Mouse (Mus musculus) gonadal fat pad, adult 2 months (tissue): Measurements from ENCODE around the gene Chd2. TPM values are rescaled to one million over a fixed set of nuclear protein-coding genes. Genes with fewer than 3 reads are reported as not detected.
"Not testable (repeated sequence)": the region's sequence is repeated elsewhere in the genome, so short reads cannot be mapped to it uniquely, and the experiment has no call there.

Source experiments
- DNase-seq: peaks from one replicate; pipeline ENCODE4 v3.0.0-alpha.2; 2012; ENCODE audit warnings: low read depth
- polyA plus RNA-seq: library from polyadenylated mRNA; depleted of rRNA; stranded (reverse); fragments of >200 nt; gene quantifications from 2 replicates; pipeline ENCODE4 v1.2.3, GENCODE M21; 2012; rRNA removed

Chd2 gene
- 32.7 and 43.7 TPM in 2 replicates for polyA plus RNA-seq

DNA sequence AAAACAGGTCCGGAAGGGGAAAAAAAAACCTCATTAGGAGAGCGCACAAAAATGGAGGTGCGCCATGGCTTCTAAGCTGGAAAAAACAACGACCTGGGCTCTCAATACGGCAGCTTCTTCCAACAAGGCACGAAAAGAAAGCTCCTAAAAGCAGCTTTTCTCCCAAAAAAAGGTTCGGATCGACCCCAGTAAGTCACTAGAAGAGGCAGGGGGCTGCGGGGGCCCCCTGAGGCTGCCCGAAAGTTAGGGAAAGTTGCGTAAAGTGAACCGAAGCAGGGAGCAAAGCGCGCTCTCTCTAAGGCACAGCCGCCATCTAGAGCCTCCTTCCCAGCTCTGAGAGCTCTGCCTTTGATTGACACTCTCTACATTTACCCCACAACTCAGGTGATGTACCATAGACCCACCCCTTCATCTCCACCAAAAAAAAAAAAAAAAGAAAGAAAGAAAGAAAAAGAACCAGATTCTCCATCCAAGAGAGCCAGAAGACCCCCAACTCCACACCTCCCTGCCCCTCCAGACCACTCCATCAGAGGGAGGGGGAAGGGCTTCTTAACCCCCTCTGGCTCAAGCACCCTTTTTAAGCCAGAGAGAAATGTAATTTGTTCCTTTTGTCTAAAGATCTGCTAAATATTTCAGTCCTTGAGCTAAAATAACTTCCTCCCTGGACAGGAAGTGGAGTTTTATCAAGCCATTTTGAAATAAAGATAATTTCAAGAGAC, at the start of gene Chd2:
Gene Chd2, minus strand, starts transcription at position 419 of the 719 bp plus-strand sequence.
- DNase-seq, result no peak

DNA sequence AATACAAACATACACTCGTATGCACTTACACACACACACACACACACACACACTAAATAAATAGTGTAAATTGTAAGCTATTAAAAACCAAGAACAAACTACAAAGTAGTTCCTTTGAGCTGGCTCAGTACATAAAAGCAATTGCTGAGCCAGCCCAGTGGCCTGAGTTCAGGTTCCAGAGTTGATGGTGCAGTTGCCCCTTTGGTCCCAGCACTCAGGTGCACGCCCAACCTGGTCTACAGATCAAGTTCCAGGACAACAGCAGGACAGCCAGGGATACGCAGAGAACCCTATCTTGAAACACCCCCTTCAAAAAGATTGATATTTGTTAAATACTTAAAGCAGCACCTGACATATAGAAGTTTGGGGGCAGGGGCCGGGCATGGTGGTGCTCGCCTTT, 49.1 kb upstream of the Chd2 start:
- DNase-seq, result no peak

DNA sequence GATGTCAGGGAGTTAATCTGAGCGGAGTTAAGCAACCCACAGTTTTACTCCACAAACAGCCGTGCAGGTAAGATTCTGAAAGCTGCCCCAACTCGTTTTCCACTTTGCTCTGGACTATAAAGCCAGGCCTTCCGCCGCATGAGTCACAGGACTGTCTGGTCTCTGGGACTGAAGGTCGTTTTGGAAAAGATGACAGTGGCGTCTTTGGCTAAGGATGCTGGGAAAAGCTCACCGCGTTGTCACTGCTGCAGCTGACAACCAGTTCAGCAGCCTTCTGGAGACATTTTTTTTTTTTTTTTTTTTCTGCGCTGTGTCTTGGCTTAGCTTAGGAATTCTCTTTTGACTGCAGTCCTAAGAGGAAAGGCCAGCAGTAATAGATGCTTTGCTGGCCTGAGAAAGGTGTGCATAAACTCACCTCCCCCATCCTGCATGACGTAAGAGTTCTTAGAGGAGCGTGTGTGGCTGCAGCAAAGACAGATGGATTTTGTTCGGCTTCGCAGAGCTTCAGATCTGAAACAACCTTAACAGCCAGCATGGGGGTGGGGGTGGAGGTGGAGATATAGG, 47.7 kb upstream of the Chd2 start:
- DNase-seq, result peak; percentile 96

DNA sequence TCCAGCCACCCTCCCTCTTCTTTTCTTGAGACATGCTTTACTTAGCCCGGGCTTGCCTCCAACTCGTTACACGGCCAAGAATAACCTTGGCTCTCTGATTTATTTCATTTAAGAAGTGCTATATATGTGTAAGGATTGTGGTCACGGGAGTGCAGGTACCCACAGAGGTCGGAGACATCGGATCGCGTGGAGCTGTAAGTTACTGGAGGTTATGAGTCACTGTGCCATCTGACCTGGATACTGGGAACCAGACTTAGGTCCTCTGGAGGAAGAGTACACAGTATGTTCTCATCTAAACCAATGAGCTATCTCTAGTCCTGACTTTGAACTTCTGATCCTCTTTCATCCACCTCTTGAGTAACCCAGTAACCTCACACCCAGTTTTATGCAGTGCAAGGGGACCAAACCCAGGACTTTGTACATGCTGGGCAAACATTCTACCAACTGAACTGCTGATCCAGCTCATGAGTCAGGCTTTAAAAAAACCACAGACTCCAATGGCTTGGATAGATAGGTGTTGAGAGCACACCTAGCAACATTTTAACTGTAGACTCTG, 46.8 kb upstream of the Chd2 start:
- peak; percentile 92 for DNase-seq

DNA sequence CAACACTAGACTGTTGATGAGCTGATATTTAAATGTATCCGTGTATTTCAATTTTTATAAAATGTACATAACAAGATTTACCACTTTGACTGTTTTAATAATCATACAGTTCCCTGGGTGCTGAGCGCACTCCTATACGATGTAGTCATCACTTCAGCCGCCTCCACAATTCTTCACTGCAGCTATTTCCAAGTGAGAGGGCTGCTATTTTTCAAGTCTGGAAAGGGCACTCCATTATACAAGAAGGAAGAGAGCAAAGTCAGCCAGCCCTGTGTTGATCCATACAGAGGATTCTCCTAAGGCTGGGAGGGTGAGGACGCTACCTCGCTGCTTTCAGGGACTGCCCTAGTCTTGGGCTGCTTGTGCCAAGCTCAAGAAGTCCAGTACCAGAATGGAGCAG, 45.1 kb upstream of the Chd2 start:
- no peak for DNase-seq

DNA sequence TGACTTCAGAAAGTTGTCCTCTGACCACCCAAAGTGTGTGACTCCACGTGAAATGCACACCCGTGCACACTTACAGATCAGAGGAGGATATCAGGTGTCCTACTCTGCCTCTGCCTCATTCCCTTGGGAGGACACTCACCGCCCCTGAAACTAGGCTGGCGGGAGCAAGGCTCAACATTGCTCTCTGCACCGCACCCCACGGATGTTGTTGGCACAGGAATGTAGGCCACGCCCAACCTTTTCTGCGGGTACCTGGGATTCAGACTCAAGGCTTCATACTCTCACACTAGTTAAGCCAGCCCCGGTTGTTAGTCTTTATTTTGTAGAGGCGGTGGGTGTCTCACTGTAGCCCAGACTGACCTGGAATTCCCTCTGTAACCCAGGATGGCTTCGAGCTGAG, 44.6 kb upstream of the Chd2 start:
- no peak for DNase-seq

DNA sequence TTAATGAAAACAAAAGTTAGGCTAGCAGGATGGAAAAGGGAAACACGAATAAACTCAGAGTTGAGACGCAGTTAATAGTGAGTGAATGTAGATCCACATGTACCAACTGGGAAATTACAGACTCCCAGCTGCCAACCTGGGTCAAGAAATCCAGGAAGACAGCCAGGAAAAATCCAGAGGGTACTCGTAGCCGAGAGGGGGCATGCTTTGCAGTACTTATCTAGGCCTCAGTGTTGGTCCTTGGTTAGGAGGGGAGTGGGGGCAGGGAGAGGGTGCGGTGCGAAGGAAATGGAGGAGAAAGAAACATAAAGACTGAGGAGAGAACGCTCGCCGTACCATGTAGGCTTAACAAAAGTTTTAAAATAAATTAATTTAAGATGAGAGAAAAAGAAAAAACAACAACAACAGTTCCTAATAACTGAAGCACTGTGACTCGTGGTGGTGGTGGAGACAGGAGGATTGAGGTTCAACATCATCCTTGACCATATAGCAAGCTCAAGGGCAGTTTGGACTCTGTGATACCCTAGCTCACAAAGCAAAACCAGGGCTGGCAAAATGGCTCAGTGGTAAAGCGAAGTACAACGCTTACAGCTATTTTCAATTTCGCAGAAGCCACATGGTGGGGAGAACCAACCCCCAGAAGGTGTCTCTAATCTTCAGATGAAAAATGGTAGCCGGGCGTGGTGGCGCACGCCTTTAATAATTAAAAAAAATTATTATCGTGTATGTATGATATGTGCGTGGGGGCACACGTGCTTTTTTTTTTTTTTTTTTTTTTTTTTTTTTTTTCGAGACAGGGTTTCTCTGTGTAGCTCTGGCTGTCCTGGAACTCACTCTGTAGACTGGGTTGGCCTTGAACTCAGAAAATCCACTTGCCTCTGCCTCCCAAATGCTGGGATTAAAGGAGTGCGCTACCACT, 43.7 kb upstream of the Chd2 start:
- no peak for DNase-seq

DNA sequence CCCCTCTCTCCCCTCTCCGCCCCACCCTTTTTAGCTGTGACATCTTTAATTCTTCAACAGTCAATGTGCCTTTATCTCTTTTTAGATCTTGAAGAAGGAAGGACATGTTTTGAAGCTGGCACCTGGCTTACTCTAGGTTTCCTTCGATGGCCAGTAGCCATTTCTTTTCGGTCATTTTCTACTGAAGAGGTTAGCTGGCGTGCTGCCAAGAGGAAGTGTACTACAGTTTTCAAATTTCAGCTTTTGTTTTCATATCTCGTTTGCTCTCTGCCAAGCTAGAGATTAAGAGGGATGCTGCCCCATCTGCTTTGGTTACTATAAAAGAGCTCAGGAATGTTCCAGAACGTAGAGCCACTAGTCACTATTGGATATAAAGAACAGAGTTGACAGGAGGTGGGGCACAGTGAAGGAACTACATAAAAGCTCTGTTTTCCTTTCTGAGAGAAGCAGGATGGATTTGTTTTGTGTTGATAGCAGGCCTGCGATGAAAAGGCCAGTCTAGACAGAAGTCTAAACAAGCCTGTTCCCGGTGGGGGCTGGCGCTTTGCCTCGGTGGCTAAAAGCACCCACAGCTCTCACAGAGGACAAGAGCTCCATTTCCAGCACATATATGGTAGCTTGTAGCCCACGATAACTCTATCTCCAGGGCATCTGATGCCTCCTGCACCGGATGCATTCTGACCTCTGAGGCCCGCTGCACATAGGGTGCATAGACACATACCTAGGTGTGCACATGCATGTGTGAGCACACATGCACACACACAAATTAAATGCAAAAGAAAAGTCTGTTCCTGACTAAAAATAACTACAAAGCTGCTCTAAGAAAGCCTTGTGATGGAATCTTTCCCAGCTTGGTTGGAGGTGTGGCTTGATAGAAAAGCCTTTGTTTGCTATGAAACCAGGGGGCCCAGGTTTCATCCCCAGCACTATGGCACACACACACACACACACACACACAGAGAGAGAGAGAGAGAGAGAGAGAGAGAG, 42.7 kb upstream of the Chd2 start:
- no peak for DNase-seq

DNA sequence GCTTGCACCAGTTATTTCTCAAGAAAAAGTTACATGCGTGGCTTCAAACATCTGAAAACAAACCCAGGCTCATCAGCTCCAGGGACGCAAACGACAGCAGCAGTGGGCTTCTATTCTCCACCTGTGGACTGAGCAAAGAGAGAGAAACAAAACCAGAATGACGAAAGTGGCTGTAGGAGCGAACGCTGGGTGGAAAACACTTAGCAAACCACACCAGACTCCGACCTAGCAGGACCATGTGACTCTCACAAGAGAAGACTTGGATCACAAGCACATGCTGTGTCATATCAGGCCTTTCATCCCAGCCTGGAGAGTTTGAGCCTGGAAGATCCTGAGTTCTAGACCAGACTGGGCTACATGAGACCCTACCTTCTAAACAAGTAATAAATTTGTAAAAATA, 41.8 kb upstream of the Chd2 start:
- no peak for DNase-seq

DNA sequence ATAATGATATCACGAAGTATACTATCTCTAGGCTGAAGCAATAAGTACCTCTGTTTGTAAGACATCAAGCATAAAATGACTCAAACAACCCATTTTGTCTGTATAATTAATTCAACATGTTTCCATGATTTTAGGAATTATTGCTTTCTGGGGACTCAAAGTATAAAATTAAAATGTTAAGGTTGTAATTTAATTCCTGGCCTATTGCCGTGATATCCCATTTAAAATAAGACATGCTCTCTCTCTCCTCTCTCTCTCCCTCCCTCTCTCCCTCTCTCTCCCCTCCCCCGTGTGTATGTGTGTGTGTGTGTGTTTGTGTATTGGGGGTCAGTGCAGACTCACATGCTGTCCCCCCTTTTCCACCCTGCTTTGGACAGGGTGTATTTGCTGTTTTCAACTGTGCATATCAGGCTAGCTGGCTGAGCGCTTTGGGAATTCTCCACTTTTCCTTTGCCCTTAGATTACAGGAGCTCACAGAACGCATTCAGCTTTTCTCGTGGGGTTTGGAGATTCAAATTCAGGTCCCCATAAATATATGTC, 40.3 kb upstream of the Chd2 start:
- DNase-seq, result no peak

DNA sequence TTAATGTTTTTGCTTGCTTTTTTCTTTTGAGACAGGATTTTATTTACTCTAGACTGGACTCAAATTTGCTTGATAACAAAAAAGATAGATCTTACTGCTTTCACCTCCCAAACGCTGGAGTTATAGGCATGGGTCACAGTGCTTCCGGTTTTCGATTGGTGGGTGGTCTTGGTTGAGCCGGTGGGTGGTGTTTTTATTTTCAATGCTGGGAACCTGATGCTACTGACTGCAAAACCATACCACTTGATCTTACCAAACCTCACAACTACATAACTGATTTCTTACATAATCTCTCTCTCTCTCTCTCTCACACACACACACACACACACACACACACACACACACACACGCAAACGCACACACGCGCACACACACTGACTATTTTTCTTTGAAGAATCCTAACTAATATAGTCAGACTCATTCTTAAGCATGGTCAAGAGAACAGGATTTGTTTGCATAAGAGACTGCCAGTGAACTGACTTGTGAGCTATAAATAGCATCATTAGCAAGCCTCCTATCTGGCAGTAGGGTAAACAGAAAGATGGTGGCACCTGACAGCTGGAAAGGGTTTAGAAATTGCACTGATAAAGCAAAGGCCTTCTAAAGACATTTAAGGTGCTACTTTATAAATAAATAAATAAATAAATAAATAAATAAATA, 37.6 kb upstream of the Chd2 start:
- DNase-seq, result no peak

DNA sequence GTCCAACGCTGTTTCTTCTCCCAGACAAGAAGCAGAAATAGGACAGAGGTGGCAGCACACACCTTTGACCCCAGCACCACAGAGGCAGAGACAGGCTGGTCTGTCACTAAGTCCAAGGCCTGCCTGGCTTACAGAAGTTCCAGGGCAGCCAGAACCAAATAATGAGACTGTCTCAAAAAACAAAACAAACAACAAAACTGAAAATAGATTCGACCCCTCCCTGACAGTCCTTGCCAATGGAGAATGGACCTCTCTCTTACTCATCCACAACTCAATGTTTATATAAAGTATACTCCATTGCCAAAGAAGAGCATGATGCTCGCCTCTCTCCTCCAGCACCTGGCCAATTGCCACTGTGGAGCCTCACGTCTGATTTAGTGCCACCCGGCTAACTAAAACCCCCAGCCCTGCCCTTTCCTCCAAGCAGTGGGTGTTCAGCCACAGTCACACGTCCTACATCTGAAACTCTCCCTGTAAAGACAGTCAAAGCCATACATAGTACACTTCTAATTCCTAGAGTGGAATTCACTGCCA, 36.3 kb upstream of the Chd2 start:
- no peak for DNase-seq

DNA sequence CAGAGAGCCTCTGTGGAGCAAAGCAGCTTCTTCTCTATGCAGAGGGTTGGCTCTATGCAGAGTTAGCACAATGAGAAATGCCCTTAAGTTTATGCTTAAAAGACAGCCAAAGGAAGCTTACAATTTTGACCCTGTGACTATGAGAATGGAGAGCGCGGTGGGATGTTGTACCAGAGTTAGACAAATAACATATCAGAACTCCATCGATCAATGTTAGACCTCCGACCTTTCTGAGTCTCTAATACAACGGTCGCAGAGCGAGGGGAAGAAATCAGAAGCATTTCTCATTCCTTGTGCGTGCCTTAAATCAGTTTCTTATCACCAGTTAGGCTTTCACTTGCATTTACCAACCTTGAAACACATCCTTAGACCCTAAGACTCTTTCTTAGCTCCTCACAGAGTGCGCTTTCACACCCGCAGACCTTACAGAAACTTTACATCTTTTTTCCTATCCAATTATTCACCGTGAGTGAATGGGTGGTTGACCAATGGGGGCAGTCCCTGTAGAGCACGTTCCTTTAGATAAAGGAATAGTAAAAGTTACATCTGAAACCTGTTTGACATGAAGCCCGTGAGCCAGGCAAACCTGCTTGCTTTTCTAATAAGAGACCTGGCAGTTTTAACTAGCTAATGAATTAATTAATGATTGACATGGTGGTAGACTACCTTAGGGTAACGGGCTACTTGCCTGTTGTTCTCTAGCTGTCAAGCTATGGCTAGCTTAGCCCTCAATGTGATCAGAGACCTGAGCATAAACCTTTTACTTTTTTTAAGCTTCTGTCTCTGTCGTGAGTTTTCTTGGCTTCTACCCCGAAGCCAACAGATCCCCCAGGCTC, 34.7 kb upstream of the Chd2 start:
- no peak for DNase-seq

DNA sequence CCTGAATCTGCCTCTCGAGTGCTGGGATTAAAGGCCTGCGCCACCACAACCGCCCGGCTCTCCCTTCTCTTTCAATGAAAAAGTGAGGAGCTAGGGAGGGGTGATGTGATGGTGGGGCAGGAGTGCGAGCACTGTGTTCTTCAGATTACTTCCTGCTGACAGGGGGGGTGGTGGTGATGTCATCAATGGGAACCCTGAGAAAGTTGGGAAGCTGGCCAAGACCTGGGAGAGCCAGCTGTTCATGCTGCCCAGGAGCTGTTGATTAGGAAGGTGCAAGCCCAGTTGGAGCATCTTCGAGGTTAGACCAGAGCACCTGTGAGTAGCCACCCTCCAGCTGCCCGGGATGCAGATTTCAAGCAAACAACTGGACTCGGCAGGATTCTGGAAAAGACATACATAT, 33.6 kb upstream of the Chd2 start:
- no peak for DNase-seq

DNA sequence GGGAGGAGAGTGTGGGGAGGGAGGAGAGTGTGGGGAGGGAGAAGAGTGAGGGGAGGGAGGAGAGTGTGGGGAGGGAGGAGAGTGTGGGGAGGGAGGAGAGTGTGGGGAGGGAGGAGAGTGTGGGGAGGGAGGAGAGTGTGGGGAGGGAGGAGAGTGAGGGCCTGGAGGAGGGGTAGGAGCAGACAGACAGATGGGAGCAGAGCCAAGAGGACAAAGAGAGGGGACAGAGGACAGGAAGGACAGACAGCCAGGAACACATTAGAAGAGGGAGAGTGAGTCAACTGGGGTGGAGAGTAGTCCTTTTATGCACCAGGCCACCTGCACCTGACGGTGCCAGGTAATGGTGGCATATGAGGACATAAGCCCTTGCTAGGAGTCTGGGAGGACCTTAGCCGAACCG, 33.0 kb upstream of the Chd2 start:
- not testable (repeated sequence) for DNase-seq

DNA sequence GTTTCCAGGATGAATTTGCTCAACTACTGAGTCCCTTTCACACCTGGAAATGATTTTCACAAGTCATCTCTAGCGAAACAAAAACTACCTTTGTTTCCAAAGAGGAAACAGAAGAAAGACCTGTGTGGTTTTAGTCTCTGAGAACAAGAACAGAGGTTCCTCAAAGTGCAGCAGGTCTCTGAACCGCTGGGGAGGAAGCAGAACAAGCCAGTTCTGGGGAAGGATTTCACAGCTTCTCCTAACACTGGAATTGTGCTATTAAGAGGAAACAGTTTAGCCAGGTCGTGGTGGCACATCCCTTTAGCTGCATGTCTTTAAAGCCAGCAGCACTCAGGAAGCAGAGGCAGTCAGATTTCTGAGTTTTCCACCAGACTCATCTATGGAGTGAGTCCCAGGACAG, 30.9 kb upstream of the Chd2 start:
- no peak for DNase-seq

DNA sequence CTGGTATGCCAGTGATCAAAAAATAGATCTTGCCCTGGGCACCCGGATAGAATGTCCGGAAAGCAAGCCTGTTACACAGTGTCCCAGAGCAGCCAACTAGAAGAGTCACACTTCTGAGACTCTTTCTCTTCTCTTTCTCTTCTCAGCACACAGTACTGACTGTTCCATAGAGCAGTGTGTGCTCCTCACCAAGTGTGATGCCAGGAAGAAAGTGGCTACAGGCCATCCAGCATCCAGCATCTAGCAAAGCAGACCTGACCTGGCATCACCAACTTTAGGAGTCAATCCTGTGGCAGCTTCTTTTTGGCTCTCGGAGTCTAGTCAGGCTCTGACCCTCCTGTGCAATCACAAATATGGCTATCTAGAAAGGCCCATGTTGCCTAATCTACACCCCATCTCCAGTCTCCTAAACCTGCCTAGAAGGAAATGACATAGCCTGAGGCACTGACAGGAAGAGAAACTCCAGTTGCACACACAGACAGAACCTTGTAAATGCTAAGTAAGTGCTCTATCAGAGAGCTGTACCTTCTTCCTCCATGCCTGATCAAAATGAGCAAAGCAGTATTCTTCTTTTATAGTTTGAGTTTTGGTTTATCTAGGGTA, 27.3 kb upstream of the Chd2 start:
- DNase-seq, result no peak

DNA sequence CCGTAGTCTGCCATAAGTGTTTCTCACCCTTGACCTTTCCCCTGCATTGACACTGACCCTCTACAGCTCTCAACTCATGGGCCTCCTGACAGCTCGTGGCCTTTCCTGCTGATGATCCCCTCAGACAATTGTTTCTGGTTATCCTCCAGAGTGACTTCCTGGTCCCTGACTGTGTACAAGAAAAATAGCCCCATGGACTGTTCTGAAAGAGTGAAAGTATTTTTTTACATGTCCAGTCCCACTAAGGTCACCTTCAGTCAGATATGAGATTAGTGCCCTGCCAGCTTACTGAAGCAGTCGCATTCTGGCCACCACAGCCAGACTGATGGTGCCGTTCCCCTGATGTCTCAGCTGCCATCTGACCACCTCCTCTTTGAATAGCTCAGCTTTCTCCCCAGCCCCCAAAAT, 26.1 kb upstream of the Chd2 start:
- no peak for DNase-seq

DNA sequence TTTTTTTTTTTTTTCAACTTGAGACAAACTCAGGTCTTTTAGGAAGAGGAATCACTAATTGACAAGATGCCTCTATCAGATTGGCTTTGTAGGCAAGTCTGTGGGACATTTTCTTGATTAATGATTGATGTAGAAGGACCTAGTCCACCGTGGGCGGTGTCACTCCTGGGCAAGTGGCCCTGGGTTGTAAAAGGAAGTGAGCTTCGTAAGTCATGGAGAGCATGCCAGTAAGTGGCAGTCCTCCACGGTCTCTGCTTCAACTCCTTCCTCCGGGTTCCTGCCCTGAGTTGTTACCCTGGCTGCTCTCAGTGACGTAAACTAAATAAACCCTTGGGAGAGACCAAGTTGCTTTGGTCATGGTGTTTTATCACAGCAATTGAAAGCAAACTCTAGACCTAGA, 22.5 kb upstream of the Chd2 start:
- DNase-seq, result no peak
